Mouse (Mus musculus) cerebral cortex, adult 2 months (tissue): ENCODE results near the gene Catsper1.

Experiments
- WGBS: fragments of 180-500 bp; shearing (Covaris S2); methylation state at CpG from one replicate; pipeline ENCODE4 v1.1.7; 2018; 5-methylcytosine and 5-hydroxymethylcytosine counted together

Catsper1 gene

DNA sequence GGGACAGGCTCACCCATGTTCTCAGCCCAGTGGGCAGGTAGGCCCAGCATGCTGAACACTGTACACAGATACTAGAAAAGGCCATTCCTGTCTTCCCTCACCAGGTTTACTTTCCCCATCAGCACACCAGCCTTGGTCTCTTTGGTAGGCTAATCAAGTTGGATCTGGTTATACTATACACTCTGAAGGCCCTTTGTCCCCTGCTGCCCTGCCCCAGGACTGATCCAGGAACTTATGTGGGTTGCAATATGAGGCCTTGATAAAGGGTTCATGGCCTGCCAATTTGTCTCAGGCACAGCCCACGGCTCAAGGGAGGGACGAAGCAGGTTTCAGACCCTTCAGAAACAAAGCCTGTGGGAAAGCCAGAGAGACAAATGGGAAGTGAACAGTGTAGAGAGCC, 18.1 kb downstream of the Catsper1 start:
- WGBS: 85% methylated on average over 2 of the region's 2 CpGs

DNA sequence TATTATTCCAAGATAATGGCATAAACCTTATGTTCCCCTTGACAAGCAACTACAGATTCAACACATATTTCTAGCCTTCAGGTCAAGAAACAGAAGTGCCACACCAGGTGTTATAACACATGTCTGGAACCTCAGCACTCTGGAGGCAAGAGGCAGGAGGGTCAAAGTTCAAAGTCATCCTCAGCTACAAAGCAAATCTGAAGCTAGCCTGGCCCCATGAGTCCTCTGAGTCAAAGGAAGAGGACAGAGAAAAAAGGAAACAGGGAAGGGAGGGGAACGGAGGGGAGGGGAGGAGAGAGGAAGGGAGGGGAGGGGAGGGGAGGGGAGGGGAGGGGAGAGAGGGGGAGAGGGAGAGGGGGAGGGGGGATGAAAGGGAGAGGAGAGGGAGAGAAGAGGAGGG, 20.5 kb downstream of the Catsper1 start:
- no CpG with 5 or more reads among the region's 1 CpGs for WGBS

DNA sequence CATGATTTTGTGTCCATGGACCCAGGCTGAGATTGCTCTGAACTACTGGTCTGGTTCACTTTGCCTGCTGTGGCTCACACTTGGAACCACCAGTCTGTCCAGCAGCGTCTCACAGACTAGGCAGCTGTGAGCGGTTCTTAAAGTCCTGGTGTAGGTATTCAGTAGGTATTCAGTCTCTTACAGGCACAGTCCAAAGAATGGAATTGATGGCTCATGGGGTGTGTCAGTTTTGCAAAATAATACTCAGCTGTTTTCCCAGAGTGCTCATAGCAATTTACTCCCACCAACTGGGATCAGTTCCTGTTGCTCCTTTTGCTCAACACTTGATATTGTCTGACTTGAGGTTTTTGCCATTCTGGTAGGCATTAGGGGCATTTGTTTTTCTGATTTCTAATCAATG, 26.6 kb downstream of the Catsper1 start:
- WGBS: 86% methylated on average over 2 of the region's 2 CpGs

DNA sequence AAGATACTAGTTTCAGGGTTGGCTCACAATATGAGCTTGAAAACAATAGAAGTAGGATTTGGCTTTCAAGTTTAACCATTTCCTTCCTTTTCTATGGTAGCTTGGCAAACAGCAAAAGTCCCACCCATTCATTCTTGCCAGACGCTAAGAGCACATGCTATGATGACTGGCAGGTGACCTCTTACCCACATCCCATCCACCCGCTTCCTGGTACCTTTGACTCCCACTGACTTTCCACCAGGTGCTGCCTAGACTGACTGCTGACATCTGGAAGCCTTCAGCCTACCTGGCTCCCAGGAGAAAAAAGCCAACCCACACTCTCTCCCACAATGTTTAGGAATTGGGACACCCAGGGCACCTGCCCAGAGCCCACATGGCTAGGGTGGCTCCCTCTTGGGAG, 28.6 kb downstream of the Catsper1 start:
- whole genome bisulfite sequencing: 80% methylated on average over 2 of the region's 2 CpGs

DNA sequence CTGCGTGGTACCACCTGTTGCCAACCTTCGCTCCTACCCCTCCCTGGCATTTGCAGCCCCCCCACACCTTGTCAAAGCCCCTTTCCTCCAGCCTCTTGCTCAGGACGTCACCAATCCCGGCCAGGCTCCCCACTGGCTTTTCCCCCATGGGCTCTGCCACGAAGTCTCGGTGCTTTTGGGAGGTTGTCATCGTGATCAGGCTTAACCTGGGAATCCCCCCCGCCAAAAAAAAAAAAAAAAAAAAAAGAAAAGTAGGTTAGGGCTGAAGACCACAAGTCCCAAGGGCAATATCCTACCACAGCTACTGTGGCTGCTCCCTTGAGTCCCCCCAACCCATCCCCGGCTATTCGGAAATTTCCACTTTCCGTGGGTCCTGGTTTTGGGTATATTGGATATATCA, 30.2 kb downstream of the Catsper1 start:
- 15% methylated on average over 11 of the region's 11 CpGs for WGBS

DNA sequence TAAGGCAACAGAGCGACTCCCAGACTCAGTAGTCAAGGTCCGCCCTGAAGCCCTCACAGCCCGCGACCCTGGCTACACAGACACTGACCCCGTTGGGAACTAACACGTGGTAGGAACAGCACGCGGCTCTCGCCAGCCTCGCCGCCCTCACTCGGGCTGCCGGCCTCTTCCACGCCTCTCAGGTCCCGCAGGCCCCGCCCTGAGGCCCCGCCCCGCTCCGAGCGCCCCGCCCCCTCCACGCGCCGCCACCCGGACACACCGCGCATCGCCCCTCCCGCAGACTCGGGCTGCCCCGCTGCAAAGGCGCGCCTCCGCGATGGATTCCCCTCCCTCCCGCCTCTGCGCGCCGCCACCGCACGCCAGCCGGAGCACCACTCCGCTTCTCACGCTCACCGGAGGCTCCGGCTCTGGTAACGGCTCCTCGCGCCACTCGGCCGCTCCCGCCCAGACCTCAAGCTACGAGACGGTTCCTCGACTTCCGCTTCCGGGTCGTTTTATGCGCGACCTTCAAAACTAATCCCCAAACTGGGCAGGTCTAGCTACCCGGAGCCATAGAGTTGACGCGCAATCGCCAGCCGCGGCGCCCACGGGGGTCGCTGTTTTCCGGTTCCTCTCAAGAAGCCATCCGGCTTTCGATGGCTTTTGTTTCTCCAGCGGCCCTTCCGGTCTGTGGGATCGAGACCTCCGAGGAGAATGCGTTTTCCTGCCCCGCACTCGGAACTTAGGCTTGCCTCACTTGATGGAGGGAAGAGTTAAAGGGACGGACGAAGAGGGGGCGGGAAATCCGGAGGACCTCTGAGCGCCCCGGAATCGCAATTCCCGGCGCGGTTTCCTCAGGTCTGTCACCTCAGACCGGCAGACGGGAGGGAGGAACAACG, 30.9 kb downstream of the Catsper1 start, which contains the start of gene Eif1ad:
Gene Eif1ad (plus strand): TSS at position 567 of the 878 bp plus-strand sequence.
- WGBS: under 1% methylated on average over 87 of the region's 92 CpGs

DNA sequence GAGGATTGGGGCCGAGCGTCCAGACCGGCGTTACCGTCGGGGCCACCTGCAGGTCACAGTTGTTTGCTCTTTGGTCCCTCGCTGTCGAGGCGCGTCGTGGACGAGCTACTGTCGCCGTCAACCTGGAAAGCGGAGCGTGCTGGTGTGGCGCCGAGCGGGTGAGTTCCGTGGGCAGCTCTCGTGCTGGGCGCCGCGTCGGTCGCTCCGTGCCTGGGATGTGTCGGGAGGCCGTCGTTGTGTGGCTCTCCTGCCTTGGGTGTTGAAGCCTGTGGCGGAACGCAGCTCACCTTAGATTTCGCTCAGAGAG, 31.5 kb downstream of the Catsper1 start, which contains the start of gene Banf1:
Gene Banf1 (minus strand): TSS at position 116 of the 307 bp plus-strand sequence.
- WGBS: 1% methylated on average over 33 of the region's 33 CpGs

DNA sequence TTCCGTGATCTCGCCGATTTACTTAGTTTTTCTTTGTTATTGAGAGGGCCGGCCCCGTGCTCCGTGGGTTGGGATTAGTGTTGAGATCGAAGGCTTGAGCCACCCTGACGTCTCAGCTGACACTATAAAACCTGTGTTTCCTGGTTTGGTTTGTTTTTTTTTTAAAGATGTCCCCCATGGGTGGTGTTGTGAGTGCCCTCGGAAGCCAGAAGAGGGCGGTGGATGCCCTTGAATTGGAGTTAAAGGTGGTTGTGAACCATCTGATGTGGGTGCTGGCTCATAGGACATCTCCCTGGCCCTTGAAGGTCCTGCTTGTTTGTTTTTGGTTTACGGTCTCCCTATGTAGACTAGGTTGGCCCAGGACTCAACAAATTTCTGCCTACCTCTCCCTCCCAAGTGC, 31.9 kb downstream of the Catsper1 start:
- 11% methylated on average over 11 of the region's 11 CpGs for WGBS

DNA sequence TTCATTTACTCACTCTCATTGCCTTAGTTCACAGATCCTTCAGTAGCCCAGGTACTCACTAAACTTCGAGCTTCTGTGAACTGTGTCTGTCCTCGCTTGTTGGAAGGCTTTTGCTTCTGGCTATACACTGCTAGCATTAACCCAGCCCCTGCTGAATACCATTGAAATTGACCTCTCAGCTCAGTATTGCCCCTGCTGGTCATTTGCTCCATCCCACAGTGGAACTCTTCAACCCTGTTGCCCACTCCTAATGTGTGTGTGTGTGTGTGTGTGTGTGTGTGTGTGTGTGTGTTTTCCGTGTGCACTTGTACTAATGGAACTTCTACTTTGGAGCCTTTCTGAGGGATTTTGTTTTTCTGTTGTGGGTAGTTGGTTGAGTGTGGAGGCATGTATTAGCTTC, 35.4 kb downstream of the Catsper1 start:
- 82% methylated on average over 3 of the region's 3 CpGs for WGBS

DNA sequence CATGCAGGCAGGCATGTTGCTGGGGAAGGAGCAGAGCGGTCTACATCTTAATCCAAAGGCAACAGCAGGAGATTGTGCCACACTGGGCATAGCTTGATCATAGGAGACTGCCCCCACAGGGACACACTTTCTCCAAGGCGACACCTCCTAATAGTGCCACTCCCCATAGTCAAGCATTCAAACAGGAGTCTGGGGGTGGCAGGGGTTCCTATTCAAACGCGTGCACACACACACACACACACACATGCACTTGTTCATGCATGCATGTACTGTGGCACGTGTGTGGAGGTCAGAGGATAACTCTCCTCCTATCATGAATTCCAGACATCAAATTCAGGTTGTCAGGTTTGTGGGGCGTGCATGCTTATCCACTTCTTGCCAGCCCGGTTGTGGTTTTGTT, 37.2 kb downstream of the Catsper1 start:
- WGBS: 93% methylated on average over 7 of the region's 7 CpGs

DNA sequence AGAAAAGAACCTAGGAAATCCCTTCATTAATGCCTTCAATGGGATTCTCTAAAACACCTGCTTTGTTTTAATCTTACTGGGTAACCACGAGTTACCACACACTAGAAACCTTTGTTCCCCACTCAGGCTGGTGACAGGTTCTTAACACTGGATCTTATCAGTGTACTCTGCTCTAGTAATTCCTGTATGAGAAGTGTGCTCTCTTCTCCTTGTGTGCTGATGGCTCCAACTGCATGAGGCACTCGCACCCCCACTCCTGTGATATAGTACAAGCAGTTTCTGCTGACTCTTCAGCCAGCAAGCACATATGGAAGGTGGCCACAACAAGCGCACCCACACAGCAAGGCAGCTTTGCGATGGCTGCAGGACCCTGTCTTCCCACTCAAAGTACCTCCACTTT, 38.6 kb downstream of the Catsper1 start:
- WGBS: 57% methylated on average over 4 of the region's 4 CpGs

DNA sequence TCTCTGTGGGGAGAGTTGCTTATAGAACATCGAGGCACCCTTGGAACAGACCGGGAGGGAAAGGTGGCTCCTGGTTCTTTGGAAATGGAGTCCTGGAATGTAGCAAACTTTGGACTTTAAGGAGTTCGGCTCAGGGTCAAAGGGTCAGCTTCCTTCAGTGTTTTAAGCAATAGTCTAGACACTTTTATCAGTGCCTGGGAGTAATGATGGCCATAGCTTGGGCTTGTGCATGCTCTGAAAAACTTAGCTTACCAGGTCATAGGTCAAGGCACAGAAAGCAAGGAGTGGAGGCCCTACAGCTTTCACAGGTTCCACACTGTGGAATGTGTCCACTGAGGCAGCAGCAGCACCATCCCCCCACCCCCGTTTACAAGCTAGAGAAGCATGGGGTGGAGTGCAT, 39.2 kb downstream of the Catsper1 start:
- 75% methylated on average over 4 of the region's 4 CpGs for WGBS

DNA sequence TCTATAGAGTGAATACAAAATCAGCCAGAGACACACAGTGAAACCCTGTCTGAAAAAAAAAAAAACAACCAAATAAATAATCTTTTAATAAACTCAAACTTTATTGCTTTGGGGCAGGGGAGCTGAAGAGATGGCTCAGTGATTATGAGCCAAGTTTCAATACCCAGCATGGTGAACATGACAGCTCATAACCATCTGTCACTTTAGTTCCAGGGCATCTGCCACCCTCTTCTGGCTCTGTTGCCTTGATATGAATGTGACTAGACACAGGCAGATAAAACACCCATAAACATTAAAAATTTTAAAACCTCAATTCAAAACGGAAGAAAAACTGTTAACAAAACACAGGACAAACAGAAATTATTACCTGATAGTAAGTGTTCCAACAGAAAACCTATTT, 41.9 kb downstream of the Catsper1 start:
- WGBS: 82% methylated on average over 1 of the region's 1 CpGs

DNA sequence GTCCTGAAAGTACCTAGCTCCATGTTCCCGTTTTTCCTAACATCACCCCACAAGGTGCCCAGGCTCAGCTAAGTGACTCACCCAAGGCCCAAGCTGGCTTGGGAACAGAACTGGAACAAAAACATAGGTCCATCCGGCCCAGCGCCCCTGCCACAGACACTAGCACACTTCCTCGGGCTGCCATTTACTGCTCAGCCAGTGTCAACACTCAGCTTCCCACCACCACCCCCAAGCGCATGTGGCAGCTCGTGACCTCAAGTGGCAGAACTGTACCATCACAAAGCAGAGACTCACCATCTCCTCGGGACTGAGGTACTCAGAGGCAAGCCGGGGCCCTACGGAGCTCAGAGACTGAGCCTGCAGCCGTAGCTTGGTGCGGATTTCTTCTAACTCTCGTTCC, 47.8 kb downstream of the Catsper1 start:
- WGBS: 91% methylated on average over 12 of the region's 12 CpGs

DNA sequence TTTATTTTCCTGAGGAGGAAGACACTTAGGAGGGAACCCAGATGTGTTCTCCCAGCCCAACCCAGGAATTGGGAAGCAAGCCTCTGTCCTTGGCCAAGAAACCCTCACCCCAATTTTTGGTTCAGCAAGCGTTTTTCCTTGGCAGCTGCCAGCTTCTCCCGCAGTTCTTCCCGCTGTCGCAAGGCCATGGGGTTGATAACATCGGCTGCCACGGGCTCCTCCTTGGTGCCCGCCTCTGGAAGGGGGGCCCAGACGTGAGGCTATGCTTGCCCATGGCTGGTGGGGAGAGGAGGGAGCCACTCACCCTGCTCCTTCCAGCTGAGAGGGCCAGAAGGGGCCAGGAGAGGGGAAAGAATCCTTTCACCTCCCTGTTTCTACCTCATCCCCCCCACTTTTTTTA, 49.2 kb downstream of the Catsper1 start:
- 87% methylated on average over 8 of the region's 8 CpGs for WGBS

DNA sequence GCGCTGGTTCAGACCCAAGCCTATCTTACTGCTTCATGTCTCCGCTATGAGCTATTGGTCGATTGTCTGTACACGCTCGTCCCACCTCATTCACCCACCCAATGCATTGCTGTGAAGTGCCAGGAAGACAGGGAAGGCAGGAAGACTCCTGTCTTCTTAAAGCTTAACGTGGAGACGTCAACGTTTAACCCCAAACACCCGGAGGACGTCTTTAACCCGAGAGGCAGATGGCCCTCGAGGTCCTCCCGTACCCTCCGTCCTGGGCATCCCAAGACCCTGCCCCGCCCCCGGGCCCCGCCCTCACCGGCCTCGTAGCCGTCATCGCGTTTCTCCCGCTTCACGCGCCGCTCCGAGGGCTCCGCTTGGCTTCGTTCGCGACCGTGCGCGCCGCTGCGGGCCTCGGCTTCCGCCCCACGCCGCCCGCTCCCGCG, 52.5 kb downstream of the Catsper1 start:
- WGBS: under 1% methylated on average over 43 of the region's 43 CpGs

DNA sequence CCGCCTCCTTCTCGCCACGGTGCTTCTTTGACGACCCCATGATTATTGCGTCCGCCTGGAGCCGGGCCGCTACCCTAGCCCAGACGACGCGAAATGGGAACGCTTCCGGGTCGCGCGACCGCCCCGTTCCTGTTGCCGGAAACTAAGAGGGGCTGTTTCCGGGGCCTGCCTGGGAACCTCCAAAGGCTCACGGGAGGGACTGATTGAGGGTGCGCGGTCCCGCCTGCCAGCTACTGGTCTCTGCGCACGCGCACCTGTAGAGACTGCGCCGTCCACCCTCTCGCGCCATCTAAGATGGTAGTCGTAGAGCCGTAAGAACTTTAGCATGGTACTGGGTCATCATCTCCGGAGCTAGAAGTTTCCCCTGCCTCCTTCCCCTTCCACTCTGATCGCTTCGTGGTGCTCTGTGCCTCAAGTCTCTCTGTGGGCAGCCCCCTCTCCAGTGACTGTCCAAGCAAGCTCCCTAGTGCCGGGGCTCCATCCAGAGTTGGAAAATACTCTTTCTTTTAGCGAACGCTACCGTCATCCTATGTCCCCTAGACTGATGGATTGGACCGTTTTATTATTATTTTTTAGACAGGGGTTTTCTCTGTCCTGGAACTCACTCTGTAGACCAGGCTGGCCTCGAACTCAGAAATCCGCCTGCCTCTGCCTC, 53.2 kb downstream of the Catsper1 start, which contains the start of gene Sart1:
Gene Sart1 (minus strand): TSS at position 116 of the 655 bp plus-strand sequence.
- WGBS: under 1% methylated on average over 43 of the region's 43 CpGs

DNA sequence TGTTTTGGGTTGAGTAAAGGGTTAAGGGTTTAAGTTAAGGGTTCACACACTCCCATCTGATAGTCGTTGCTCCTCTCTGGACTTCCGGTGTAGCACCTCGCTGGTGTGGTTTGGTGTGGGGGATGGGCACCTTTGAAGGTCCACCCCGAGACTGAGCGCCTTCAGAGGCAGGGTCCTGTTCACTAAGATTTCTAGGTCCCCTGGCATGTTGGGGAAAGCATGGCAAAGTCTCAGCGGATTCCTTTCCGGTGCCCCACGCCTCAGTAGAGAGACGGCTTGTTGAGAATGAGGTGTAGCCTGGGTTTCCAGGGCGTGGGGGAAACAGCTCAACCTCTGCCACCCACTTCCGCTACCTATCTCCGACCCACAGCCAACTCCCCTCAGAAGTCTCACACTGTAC, 54.1 kb downstream of the Catsper1 start:
- WGBS: 50% methylated on average over 12 of the region's 12 CpGs

DNA sequence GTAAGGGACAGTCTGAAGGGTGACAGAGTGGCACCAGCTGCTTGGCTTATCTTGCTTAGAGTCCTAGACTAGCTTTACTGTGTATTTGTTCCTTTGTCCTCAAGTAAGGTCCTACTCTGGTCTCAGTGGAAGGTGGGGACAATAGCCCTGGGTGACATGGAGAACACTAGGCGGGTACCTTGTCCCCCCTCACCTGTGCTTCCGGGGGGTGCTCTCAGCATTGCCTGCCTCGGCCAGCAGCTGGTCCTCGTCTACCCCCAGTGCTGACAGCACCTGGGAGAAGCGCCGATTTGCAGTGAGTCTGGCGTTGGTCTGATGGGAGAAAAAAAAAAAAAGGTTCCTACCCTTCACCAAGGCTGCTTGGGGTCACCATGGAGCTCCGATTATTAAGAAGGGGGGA, 54.9 kb downstream of the Catsper1 start:
- 90% methylated on average over 8 of the region's 8 CpGs for WGBS

DNA sequence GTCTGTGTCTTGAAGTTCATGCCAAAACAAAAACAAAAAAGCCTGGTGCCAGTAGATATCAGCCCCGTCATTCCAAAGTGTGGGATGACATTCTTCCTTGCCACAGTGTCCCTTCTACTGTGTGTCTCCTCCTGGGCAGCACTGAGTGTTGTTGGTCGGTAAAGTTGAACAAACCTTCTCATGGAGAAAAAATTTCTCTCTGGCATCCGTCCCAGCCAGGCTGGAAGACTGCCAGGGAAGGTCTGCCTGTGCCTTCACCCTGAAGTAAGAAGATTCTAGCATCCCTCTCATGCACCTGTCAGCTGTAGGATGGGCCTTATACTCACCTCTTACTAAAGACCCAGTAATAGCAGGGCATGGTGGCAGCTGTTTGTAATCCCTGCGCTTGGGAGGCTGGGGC, 57.4 kb downstream of the Catsper1 start:
- WGBS: 35% methylated on average over 4 of the region's 4 CpGs
